Mouse (Mus musculus): ENCODE measurements around the gene Atl3.
A peak's percentile ranks its signal among the peaks of the same experiment; 100 is the strongest.

The Atl3 gene

GRCm38 (mm10) chr19:7498816-7499215 lies 5.0 kb downstream of the Atl3 start:
- DNase-seq (ENCODE audit: extremely low spot score, low spot score): no peak

DNA sequence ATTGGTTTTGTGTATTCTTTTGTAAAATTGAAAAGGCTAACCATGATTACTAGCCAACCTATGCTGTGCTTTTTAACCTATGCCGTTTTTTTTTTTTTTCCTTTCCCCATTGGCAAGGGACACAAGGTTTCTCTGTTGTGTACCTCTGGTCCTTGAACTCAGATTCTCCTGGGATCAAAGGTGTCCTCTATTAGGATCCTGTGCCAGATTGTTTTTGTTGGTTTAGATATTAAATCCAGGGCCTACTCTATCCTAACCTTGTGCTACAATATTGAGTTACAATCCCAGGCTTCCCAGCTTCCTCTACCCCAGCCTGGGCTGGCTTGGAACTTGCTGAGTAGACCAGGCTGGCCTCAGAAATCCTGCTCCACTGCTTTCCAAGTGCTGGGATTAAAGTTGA lies 6.9 kb downstream of the Atl3 start:
- DNase-seq (ENCODE audit: extremely low spot score, low spot score): no peak

DNA sequence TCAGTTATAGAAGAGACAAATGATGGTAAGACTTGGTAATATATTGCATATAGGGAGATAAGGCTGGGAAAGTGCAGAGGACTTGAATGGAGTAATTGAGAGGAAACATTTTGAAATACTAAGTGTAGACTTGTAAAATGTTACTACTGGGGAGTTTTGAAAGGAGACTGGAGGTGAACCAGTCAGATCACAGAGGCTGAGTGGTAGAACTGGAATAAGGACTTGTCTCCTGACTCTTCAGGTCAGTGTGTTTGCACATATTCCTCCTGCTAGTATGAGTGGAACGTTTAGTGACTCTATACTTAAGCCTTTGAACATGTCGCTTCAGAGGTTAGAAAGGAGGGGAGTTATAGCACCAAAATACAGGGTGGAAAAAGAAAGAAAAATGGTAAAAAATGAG lies 8.6 kb downstream of the Atl3 start:
- DNase-seq (ENCODE audit: extremely low spot score, low spot score): no peak

DNA sequence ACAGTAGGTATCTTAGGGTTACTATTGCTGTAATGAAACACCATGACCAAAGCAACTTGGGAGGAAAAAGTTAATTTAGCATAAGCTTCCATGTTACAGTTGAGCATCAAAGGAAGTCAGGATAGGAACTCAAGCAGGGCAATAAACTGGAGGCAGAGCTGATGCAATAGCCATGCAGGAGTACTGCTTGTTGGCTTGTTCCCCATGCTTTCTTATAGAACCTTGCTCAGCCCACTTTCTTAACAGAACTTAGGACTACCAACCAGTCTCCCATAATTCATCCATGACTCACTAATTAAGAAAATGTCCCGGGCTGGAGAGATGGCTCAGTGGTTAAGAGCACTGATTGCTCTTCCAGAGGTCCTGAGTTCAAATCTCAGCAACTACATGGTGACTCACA lies 12.5 kb downstream of the Atl3 start:
- no peak for DNase-seq (ENCODE audit: extremely low spot score, low spot score)

DNA sequence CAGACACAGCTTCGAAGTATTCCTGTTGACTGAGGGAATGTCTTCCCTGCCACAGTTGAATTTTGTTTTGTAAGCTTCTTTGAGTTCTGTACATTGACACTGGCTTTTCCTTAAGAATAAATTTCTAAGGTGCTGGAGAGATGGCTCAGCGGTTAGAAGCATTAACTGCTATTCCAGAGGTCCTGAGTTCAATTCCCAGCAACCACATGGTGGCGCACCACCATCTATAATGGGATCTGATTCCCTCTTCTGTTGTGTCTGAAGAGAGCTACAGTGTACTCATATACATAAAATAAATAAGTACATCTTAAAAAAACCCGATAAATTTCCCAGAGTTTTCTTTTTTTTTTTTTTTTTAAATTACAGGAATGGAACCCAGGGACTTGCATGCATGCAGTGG lies 14.2 kb downstream of the Atl3 start:
- no peak for DNase-seq (ENCODE audit: extremely low spot score, low spot score)

GRCm38 (mm10) chr19:7516437-7516836 lies 22.6 kb downstream of the Atl3 start:
- no peak for DNase-seq (ENCODE audit: extremely low spot score, low spot score)

DNA sequence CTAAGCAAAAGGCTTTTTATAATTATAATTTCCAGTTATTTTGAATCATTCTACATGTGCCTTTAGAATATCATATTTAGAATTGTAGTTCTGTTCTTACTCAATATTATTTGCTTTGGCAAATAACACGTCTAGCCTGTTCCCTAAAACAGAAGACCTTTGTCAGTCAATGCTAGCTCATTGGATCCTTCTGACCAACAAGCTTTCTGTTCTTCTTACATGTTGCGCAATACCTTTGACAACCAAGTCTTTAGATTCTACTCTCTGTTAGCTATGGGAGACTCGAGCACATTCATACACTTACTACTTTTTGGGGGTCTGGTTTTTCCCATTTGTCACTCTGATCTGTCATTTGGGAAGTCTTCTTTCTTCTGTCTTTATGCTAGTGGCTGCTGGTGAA lies 27.8 kb downstream of the Atl3 start:
- DNase-seq (ENCODE audit: extremely low spot score, low spot score): no peak

GRCm38 (mm10) chr19:7522856-7523255 lies 29.0 kb downstream of the Atl3 start:
- DNase-seq (ENCODE audit: extremely low spot score, low spot score): no peak

- DNase-seq (ENCODE audit: extremely low spot score, low spot score): no peak
These were observed 29.5 kb downstream of the Atl3 start for GRCm38 (mm10) chr19:7523292-7523691.

- no peak for DNase-seq (ENCODE audit: extremely low spot score, low spot score)
These were observed 29.9 kb downstream of the Atl3 start for GRCm38 (mm10) chr19:7523781-7524180.

DNA sequence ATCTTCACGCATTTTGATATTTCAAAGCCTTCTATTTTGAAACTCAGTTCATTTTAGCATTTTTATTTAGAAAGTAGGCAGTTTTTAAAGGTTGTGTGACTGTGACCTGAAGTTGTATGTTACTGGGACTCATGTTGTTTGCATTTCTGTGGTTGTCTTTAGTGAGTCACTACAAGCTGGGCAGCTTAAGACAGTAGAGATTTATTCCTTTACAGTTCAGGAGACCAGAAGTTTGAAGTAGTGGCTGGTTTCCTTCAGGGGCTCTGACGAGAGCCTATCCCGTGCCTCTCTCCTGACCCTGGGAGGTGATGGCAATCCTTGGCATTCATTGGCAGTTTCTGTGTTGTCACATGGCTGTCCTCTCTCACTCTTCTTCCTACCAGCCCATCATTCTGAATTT lies 31.0 kb downstream of the Atl3 start:
- no peak for DNase-seq (ENCODE audit: extremely low spot score, low spot score)

DNA sequence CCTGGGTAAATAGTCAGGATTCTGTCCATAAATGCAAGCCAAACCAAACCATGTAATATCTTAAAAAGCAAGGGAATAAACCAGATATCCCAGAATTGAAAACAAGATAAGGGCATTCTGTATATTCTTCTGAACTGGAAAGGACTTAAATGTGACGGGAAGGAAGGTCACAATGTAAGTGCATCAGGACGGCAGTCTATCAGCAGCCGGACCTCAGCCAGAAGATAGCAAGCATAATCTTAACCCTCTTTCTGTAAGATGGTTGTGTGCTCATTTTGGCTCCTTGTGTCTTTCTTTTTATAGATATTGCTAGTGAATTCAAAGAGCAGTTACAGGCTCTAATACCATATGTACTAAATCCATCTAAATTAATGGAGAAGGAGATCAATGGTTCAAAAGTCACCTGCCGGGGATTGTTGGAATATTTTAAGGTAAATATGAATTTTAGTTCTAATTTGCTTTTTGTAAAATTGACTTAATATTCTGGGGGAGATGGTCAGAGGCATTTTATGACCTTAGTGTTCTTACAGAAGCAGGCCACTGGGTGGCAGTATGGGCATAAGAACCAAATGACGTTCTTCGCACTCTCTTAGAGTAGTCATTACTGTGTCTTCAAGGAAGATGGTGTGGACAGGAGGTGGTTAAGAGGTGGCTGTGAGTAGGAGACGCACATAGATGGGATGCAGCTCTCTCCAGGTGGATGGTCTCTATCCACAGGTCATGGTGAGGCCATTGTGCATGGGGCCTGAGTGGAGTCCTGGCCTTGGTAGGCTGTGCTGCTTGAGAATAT lies 35.0 kb downstream of the Atl3 start:
- DNase-seq (ENCODE audit: extremely low spot score, low spot score): peak; percentile 40

- DNase-seq (ENCODE audit: extremely low spot score, low spot score): no peak
These were observed 38.1 kb downstream of the Atl3 start for GRCm38 (mm10) chr19:7531906-7532305.

DNA sequence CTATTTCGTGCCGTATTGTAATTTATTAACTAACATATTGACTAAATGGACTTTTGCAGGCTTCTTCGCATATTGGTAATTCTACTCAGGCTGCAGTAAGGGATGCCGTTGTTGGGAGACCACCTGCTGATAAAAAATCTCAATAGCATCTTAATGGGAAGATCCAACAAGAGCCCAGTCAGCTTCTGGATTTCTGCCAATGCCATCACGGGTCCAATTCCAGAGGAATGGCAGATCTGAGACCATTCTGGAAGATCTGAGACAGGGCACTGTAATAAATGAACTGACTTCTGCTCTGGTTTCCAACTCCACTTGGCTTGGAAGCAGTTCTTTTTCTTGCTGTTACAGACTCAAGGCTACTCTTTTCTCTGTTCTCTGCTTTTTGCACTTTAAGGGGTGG lies 40.1 kb downstream of the Atl3 start:
- no peak for DNase-seq (ENCODE audit: extremely low spot score, low spot score)

GRCm38 (mm10) chr19:7548924-7549323 lies 55.1 kb downstream of the Atl3 start:
- DNase-seq (ENCODE audit: extremely low spot score, low spot score): no peak

- DNase-seq (ENCODE audit: extremely low spot score, low spot score): no peak
These were observed 57.9 kb downstream of the Atl3 start for GRCm38 (mm10) chr19:7551550-7552300.

DNA sequence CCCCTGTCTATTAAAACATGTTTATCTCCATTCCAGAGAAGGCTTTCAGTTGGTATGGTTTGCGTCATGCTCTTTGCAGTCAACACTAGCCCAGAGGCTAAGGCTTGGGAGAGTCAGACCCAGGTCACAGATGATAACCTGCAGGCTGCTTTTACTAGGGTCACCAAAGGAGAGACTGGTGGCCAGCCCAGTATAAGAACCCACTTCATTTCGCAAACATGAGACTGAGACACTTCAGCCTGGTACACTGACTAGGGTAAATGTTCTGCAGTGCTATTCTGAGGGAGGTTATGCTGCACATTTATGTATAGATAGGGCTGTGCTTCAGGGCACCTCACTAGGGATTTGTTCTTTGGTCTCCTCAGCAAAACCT lies 58.4 kb downstream of the Atl3 start:
- no peak for DNase-seq (ENCODE audit: extremely low spot score, low spot score)

GRCm38 (mm10) chr19:7553441-7553840 lies 59.6 kb downstream of the Atl3 start:
- DNase-seq (ENCODE audit: extremely low spot score, low spot score): no peak

- no peak for DNase-seq (ENCODE audit: extremely low spot score, low spot score)
These were observed 61.0 kb downstream of the Atl3 start for GRCm38 (mm10) chr19:7554881-7555280.

GRCm38 (mm10) chr19:7556641-7557040 lies 62.8 kb downstream of the Atl3 start:
- no peak for DNase-seq (ENCODE audit: extremely low spot score, low spot score)

- DNase-seq (ENCODE audit: extremely low spot score, low spot score): peak; percentile 54
These were observed 63.5 kb downstream of the Atl3 start, which contains the start of gene Pla2g16 for GRCm38 (mm10) chr19:7557328-7557822. Pla2g16 (plus strand) TSS chr19:7557459.

GRCm38 (mm10) chr19:7557844-7558243 lies 64.0 kb downstream of the Atl3 start:
- no peak for DNase-seq (ENCODE audit: extremely low spot score, low spot score)

- no peak for DNase-seq (ENCODE audit: extremely low spot score, low spot score)
These were observed 64.8 kb downstream of the Atl3 start for GRCm38 (mm10) chr19:7558675-7559074.

Data from neural tube, embryonic 10.5 days (tissue).